Mouse (Mus musculus): ENCODE results near the gene Hs6st2.

- TF ChIP-seq CHD2 (IDR thresholded peaks at IDR 0.05; ENCODE audit: low read depth, low read length): no peak
- TF ChIP-seq ZNF384 (IDR thresholded peaks at IDR 0.05; ENCODE audit: low read depth, low read length): no peak
- no peak for TF ChIP-seq ZC3H11A (IDR thresholded peaks at IDR 0.05; ENCODE audit: borderline replicate concordance, low read depth, low read length)
- TF ChIP-seq HCFC1 (IDR thresholded peaks at IDR 0.05; ENCODE audit: borderline replicate concordance, insufficient read depth, low read length): no peak
These were observed 238.3 kb downstream of the Hs6st2 start for GRCm38 (mm10) chrX:51443366-51443765.

Measured in ES-E14 (cell line).